Mouse (Mus musculus): ENCODE data around the gene Msi1. TPM values are rescaled to one million over a fixed set of nuclear protein-coding genes. Genes with fewer than 3 reads are reported as not detected.

Msi1 gene
- polyA plus RNA-seq (2015; fragmentation: Nextera tagmentation; extraction: Ambion mirVana): 23.0 and 44.5 TPM in 2 replicates

DNA sequence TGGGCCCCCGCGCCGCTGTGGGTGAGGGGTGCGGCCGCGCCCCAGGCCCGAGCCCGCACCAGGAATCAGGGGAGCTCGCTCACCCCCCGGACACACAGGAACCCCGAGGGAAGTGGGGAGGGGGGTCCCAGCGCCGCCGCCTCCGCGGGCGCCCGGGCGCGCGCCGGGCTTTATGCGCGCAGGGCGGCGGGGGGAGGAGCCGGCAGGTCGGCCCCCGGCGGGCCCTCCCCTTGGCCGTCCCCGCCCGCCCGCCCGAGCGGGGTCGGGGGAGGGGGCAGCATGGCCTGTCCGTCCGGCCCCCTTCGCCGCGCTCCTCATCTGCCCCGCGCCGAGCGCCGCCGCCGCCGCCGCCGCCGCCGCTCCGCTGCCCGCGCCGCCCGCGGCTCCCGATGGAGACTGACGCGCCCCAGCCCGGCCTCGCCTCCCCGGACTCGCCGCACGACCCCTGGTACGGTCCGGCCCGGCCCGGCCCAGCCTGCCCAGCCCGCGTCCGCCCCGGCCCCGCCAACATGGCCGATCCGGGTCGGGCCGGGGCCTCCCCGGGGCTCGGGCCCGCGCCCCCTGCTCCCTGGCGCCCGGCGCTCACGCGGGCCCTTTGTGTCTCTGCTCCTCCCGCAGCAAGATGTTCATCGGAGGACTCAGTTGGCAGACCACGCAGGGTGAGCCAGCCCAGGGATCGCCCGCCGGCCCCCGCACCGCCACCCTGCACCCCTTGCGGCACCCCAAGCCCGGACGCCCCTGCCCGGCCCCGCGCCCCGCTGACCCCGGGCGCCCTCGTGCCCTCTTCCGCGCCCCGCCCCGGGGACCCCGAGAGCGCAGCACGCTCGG is at the start of gene Msi1:
TSS of gene Msi1 (plus strand) at position 241 of the 828 bp plus-strand sequence.
- Histone ChIP-seq H3K4me1 (ENCODE audit: control insufficient read depth, insufficient read depth, low read depth, low read length) (peaks cover 43% of the 10 kb centered on the region), H3K9ac (ENCODE audit: low read depth, low read length) (peak within 1 kb of the TSS; percentile 100), H3K4me3 (ENCODE audit: low read length) (peak within 1 kb of the TSS; percentile 95), H3K9me3 (ENCODE audit: control insufficient read depth, low read length) (no peaks in the 10 kb centered on the region), H3K27ac (ENCODE audit: low read depth, low read length) (peak within 1 kb of the TSS; percentile 92), H3K36me3 (ENCODE audit: control insufficient read depth, insufficient read depth, low read length) (no peaks in the 10 kb centered on the region), H3K27me3 (replicated peaks; ENCODE audit: control insufficient read depth, insufficient read depth, low read length) (no peaks in the 10 kb centered on the region), H3K4me2 (ENCODE audit: low read length) (peak within 1 kb of the TSS; percentile 91)
- WGBS: under 1% methylated on average over 48 of the region's 117 CpGs
- ATAC-seq: peak; percentile 67

DNA sequence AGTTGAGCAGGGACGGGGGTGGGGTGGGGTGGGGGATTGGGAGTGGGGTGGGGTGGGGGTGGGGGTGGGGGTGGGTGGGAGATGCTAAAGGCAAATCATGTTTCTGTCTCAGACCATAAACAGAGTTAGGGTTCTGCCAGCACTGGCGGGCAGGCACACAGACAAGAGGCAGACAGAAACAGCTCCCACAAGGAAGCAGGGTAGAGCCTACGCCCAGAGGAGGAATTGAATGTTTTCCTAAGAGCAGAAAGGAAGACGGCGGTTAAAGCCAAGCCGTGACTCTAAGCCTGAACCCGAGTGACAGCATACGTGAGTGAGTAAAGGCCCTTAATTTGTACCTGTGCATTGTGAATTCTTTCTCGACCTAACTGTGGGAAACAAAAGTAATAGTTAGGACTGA is 37.5 kb upstream of the Msi1 start:
- Histone ChIP-seq H3K9ac (ENCODE audit: low read depth, low read length) (no peak overlapping the region), H3K36me3 (ENCODE audit: control insufficient read depth, insufficient read depth, low read length) (no peaks in the 10 kb centered on the region), H3K4me3 (ENCODE audit: low read length) (no peak overlapping the region), H3K27ac (ENCODE audit: low read depth, low read length) (no peak overlapping the region), H3K27me3 (replicated peaks; ENCODE audit: control insufficient read depth, insufficient read depth, low read length) (no peaks in the 10 kb centered on the region), H3K4me1 (ENCODE audit: control insufficient read depth, insufficient read depth, low read depth, low read length) (no peaks in the 10 kb centered on the region), H3K4me2 (ENCODE audit: low read length) (no peak overlapping the region), H3K9me3 (ENCODE audit: control insufficient read depth, low read length) (no peaks in the 10 kb centered on the region)
- WGBS: 32% methylated on average over 9 of the region's 9 CpGs
- no peak for ATAC-seq

DNA sequence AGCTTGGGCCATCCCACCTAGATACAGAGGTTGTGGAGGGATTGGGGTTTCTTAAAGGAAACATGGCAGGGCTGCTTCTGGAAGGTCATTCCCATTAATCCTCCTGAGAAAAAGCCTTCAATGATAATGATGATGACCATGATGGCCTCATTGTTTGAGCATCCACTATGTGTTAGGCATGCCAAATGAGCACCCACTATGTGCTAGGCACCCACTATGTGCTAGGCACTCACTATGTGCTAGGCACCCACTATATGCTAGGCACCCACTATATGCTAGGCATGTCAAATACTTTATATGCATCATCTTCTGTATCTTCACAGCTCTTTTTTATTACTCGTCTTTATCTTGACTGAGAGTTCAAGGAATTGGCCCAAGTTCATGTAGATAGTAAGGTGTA is 36.4 kb upstream of the Msi1 start:
- 91% methylated on average over 1 of the region's 1 CpGs for WGBS
- Histone ChIP-seq H3K4me1 (ENCODE audit: control insufficient read depth, insufficient read depth, low read depth, low read length) (peaks cover 2% of the 10 kb centered on the region; the same call in 1 of the 2 replicates), H3K9me3 (ENCODE audit: control insufficient read depth, low read length) (no peaks in the 10 kb centered on the region), H3K36me3 (ENCODE audit: control insufficient read depth, insufficient read depth, low read length) (no peaks in the 10 kb centered on the region), H3K4me3 (ENCODE audit: low read length) (no peak overlapping the region), H3K4me2 (ENCODE audit: low read length) (no peak overlapping the region), H3K27ac (ENCODE audit: low read depth, low read length) (no peak overlapping the region), H3K9ac (ENCODE audit: low read depth, low read length) (no peak overlapping the region), H3K27me3 (replicated peaks; ENCODE audit: control insufficient read depth, insufficient read depth, low read length) (no peaks in the 10 kb centered on the region)
- no peak for ATAC-seq

DNA sequence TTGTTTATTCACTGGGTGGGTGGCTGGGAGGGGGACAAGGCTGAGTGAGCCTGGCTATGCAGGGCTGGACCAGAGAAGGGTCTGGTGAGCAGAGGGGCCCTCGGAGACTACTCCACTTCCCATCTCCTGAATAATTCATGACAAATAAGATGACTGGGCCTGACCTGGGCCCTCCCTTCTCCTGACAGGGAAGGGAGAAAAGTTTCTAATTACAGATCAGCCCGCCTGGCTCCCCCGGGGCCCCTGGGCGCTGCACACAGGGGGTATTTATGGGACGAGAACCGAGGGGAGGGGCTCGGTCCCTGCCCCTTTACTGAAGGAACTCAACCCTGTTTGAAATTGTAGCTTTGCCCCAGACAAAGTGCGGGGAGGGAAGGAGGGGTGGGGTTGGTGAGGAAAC is 35.2 kb upstream of the Msi1 start:
- no peaks in the 10 kb centered on the region for H3K27me3 ChIP-seq (replicated peaks; ENCODE audit: control insufficient read depth, insufficient read depth, low read length)
- H3K9ac ChIP-seq (ENCODE audit: low read depth, low read length): no peak overlapping the region
- ATAC-seq: no peak
- no peak overlapping the region for H3K4me2 ChIP-seq (ENCODE audit: low read length)
- H3K4me3 ChIP-seq (ENCODE audit: low read length): no peak overlapping the region
- H3K9me3 ChIP-seq (ENCODE audit: control insufficient read depth, low read length): no peaks in the 10 kb centered on the region
- no peak overlapping the region for H3K27ac ChIP-seq (ENCODE audit: low read depth, low read length)
- H3K36me3 ChIP-seq (ENCODE audit: control insufficient read depth, insufficient read depth, low read length): no peaks in the 10 kb centered on the region
- H3K4me1 ChIP-seq (ENCODE audit: control insufficient read depth, insufficient read depth, low read depth, low read length): peaks cover 6% of the 10 kb centered on the region; the same call in 1 of the 2 replicates
- WGBS: 2% methylated on average over 8 of the region's 8 CpGs

DNA sequence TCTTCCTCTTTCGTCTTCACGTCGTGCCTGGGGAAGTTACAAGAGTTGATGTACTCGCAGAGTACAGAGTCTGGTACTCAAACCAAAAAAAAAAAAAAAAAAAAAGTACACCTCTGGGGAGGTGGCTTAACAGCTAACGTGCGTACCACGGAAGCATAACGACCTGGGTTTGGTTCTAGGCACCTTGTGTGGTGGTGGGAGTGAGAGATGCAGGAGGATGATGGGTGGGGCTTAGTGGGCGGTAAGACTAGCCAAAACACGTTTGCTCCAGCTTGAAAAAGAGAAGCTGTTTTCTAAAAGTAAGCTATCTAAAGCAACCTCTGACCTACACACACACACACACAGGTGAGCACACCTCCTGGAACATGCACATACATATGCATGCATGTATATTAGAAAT is 34.6 kb upstream of the Msi1 start:
- Histone ChIP-seq H3K27ac (ENCODE audit: low read depth, low read length) (no peak overlapping the region), H3K36me3 (ENCODE audit: control insufficient read depth, insufficient read depth, low read length) (no peaks in the 10 kb centered on the region), H3K9me3 (ENCODE audit: control insufficient read depth, low read length) (no peaks in the 10 kb centered on the region), H3K9ac (ENCODE audit: low read depth, low read length) (no peak overlapping the region), H3K4me3 (ENCODE audit: low read length) (no peak overlapping the region), H3K27me3 (replicated peaks; ENCODE audit: control insufficient read depth, insufficient read depth, low read length) (no peaks in the 10 kb centered on the region), H3K4me1 (ENCODE audit: control insufficient read depth, insufficient read depth, low read depth, low read length) (peaks cover 6% of the 10 kb centered on the region; the same call in 1 of the 2 replicates), H3K4me2 (ENCODE audit: low read length) (no peak overlapping the region)
- WGBS: 29% methylated on average over 10 of the region's 10 CpGs
- no peak for ATAC-seq

DNA sequence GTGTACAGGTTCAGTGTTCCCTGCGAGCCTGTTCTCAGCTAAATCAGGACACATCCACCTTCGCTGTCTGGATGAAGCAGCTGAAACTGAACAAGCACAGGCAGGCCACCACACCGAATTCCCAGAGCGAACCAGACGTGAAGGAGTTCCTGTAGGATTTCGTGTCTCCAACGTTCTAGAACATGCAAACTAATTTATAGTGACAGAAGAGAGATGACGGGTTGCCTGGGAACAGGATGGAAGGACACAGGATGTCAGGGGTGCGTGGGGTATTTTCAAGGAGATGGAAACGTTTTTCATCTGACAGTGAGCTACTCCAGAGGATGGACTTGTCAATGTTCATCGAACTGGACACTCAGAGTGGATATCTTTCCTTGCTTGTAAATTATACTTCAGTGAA is 32.7 kb upstream of the Msi1 start:
- ATAC-seq: no peak
- WGBS: 51% methylated on average over 11 of the region's 11 CpGs

DNA sequence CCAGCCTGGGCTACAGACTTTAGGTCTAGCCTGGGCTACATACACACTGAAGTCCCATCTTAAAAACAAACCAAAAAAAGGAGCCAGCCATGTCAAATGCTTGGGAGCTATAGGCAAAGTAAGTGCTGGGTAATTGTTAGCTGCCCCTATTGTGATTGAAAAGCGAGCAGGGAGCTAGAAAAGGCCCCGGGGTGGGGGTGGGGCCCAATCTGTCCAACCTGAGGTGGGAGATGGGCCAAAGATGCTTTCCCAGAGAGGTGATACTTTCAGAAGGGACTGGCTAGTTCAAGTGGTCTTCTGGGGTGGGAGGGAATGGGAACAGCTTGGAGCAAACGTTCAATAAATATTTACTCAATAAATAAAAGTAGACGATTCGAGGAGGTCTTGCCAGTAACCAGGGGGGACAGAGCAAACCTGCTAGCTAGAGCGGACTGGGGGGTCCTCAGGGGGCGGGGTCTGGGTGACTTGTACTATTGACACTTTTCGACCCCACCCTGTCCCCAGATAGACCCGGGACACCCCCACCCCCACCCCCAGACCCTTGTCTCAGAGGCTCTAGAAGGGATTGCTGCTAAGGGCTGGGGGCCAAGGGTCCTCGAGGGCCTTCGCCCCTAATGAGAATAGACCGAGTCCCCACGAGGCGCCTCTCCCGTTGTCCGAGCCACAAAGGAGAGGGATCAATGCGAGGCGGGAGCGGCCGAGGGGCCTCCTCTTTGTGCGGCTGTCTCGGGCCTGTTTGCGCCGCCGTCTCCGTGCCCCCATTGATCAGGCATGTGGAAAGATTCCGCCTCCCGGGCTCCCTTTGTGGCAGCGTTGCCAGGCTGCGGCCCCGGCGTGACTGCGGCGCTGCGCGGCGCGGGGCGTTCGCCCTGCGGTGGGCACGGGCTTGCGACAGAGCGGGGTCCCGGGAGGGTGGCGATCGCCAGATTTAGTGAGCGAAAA is 31.3 kb upstream of the Msi1 start:
- Histone ChIP-seq H3K9me3 (ENCODE audit: control insufficient read depth, low read length) (no peaks in the 10 kb centered on the region), H3K27ac (ENCODE audit: low read depth, low read length) (peak overlapping the region; percentile 59), H3K36me3 (ENCODE audit: control insufficient read depth, insufficient read depth, low read length) (no peaks in the 10 kb centered on the region), H3K4me3 (ENCODE audit: low read length) (peak overlapping the region; percentile 42), H3K4me2 (ENCODE audit: low read length) (peak overlapping the region; percentile 82), H3K27me3 (replicated peaks; ENCODE audit: control insufficient read depth, insufficient read depth, low read length) (no peaks in the 10 kb centered on the region), H3K4me1 (ENCODE audit: control insufficient read depth, insufficient read depth, low read depth, low read length) (peaks cover 6% of the 10 kb centered on the region; the same call in 1 of the 2 replicates), H3K9ac (ENCODE audit: low read depth, low read length) (peak overlapping the region; percentile 79)
- ATAC-seq: peak; percentile 90
- WGBS: 1% methylated on average over 48 of the region's 48 CpGs

More for the DNA sequence above, 32.7 kb upstream of the Msi1 start:
- Histone ChIP-seq H3K36me3 (ENCODE audit: control insufficient read depth, insufficient read depth, low read length) (no peaks in the 10 kb centered on the region), H3K9ac (ENCODE audit: low read depth, low read length) (no peak overlapping the region), H3K27me3 (replicated peaks; ENCODE audit: control insufficient read depth, insufficient read depth, low read length) (no peaks in the 10 kb centered on the region), H3K4me1 (ENCODE audit: control insufficient read depth, insufficient read depth, low read depth, low read length) (peaks cover 6% of the 10 kb centered on the region; the same call in 1 of the 2 replicates), H3K9me3 (ENCODE audit: control insufficient read depth, low read length) (no peaks in the 10 kb centered on the region), H3K4me3 (ENCODE audit: low read length) (no peak overlapping the region), H3K27ac (ENCODE audit: low read depth, low read length) (no peak overlapping the region), H3K4me2 (ENCODE audit: low read length) (no peak overlapping the region)

DNA sequence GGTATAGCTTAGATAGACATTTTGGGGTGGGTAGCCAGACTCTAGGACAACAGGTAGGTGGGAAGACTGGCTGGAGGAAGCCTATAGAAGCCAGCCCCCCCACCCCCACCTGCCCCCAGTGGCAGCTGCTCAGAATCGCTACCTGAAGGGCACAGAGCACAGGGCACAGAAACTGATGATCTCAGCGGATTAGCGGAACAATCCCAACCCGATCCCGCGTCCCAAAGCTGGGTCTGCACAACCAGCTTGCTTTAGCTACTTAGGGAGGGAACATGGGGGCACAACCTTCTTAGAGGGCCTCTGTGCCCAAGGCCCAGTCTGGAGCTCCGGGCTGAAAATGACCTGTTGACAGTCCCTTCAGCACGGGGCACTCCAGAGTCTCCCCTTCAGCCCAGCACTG is 27.3 kb upstream of the Msi1 start:
- H3K4me2 ChIP-seq (ENCODE audit: low read length): no peak overlapping the region
- H3K4me3 ChIP-seq (ENCODE audit: low read length): no peak overlapping the region
- H3K36me3 ChIP-seq (ENCODE audit: control insufficient read depth, insufficient read depth, low read length): no peaks in the 10 kb centered on the region
- H3K27ac ChIP-seq (ENCODE audit: low read depth, low read length): no peak overlapping the region
- H3K9ac ChIP-seq (ENCODE audit: low read depth, low read length): no peak overlapping the region
- WGBS: 88% methylated on average over 8 of the region's 8 CpGs
- no peaks in the 10 kb centered on the region for H3K9me3 ChIP-seq (ENCODE audit: control insufficient read depth, low read length)
- H3K27me3 ChIP-seq (replicated peaks; ENCODE audit: control insufficient read depth, insufficient read depth, low read length): no peaks in the 10 kb centered on the region
- peaks cover 18% of the 10 kb centered on the region for H3K4me1 ChIP-seq (ENCODE audit: control insufficient read depth, insufficient read depth, low read depth, low read length)
- ATAC-seq: no peak
